7 mouse cellular contexts compared by ENCODE assay signal in genomic region chr1:55131424-55132014, GRCm38 (mm10). TPM values are rescaled to one million over a fixed set of nuclear protein-coding genes. Genes with fewer than 3 reads are reported as not detected.
A peak's percentile ranks its signal among the peaks of the same experiment; 100 is the strongest.
DNase-seq lines count a peak whose midpoint lies in the region; ATAC-seq lines count a peak whose summit lies in the region.

No protein-coding gene starts in this region.

- H3K27me3 ChIP-seq in forebrain, embryonic 10.5 days (ENCODE audit: poor library complexity, severe bottlenecking) = no peaks in the 10 kb centered on the region
- H3K27me3 ChIP-seq in limb, embryonic 12.5 days = 0 out of 2 replicates have a peak, but pooled peaks cover 3% of the 10 kb centered on the region
- H3K27me3 ChIP-seq in midbrain, embryonic 13.5 days = no peaks in the 10 kb centered on the region

- H3K9ac ChIP-seq in limb, embryonic 12.5 days (replicated peaks) = peak overlapping the region; percentile 99
- H3K9ac ChIP-seq in midbrain, embryonic 13.5 days (replicated peaks) = peak overlapping the region; percentile 99

- H3K4me1 ChIP-seq in forebrain, embryonic 10.5 days = peaks cover 28% of the 10 kb centered on the region
- H3K4me1 ChIP-seq in limb, embryonic 12.5 days (replicated peaks) = peaks cover 10% of the 10 kb centered on the region
- H3K4me1 ChIP-seq in midbrain, embryonic 13.5 days (replicated peaks) = peaks cover 37% of the 10 kb centered on the region

- peak overlapping the region; percentile 100 for H3K4me3 ChIP-seq in forebrain, embryonic 10.5 days
- peak overlapping the region; percentile 98 for H3K4me3 ChIP-seq in limb, embryonic 12.5 days (replicated peaks)
- H3K4me3 ChIP-seq in midbrain, embryonic 13.5 days (replicated peaks) = peak overlapping the region; percentile 98

- peak; percentile 86; the same call in 1 of the 2 replicates for ATAC-seq in limb, embryonic 12.5 days (ENCODE audit: insufficient number of reproducible peaks, insufficient read depth, low FRiP score, low TSS enrichment, low read depth)
- ATAC-seq in midbrain, embryonic 13.5 days = no peak

- H3K36me3 ChIP-seq in forebrain, embryonic 10.5 days (replicated peaks) = peaks cover 20% of the 10 kb centered on the region
- H3K36me3 ChIP-seq in limb, embryonic 12.5 days = peaks cover 11% of the 10 kb centered on the region
- H3K36me3 ChIP-seq in midbrain, embryonic 13.5 days = 0 out of 2 replicates have a peak, but pooled peaks cover 5% of the 10 kb centered on the region

- peak overlapping the region; percentile 72 for H3K4me2 ChIP-seq in limb, embryonic 12.5 days
- H3K4me2 ChIP-seq in midbrain, embryonic 13.5 days (replicated peaks) = peak overlapping the region; percentile 63

- peak; percentile 15 to 43 for DNase-seq in left cerebral cortex, adult 9 months (ENCODE audit: low spot score in 2 of 2)
- no peak for DNase-seq in left cerebral cortex, postnatal 4 days
- peak; percentile 67 for DNase-seq in T-cell, adult 2 months (ENCODE audit: low spot score)
- no peak for DNase-seq in forebrain, embryonic 10.5 days (ENCODE audit: extremely low spot score, low spot score)
- no peak for DNase-seq in ovary, postnatal 14 days (ENCODE audit: low spot score)

- intact Hi-C loops in left cerebral cortex, postnatal 4 days (cut with DNase I) = no loop called here

- H3K27ac ChIP-seq in forebrain, embryonic 10.5 days = peak overlapping the region; percentile 99
- peak overlapping the region; percentile 98 for H3K27ac ChIP-seq in limb, embryonic 12.5 days
- peak overlapping the region; percentile 98 for H3K27ac ChIP-seq in midbrain, embryonic 13.5 days

- no peaks in the 10 kb centered on the region for H3K9me3 ChIP-seq in forebrain, embryonic 10.5 days
- H3K9me3 ChIP-seq in limb, embryonic 12.5 days = no peaks in the 10 kb centered on the region
- H3K9me3 ChIP-seq in midbrain, embryonic 13.5 days = no peaks in the 10 kb centered on the region

- under 1% methylated on average over 47 of the region's 47 CpGs for WGBS in forebrain, embryonic 10.5 days
- WGBS in limb, embryonic 12.5 days = under 1% methylated on average over 47 of the region's 47 CpGs
- WGBS in midbrain, embryonic 13.5 days = under 1% methylated on average over 47 of the region's 47 CpGs

RNA-seq across cellular contexts. Expression of gene Mob4, which starts 0.5 kb away (rescaled TPM):
- total RNA-seq in left cerebral cortex, postnatal 4 days (2021) = 10 to 100 TPM; 77.6 to 79.9 TPM
- polyA plus RNA-seq in forebrain, embryonic 10.5 days (2016; fragmentation: Nextera tagmentation; extraction: Ambion mirVana) = 124 TPM in 2 replicates
- polyA plus RNA-seq in limb, embryonic 12.5 days (2016; fragmentation: Nextera tagmentation; extraction: Ambion mirVana) = 151 and 159 TPM in 2 replicates
- polyA plus RNA-seq in midbrain, embryonic 13.5 days (2015; fragmentation: Nextera tagmentation; extraction: Ambion mirVana) = 189 and 208 TPM in 2 replicates

RNA-seq across cellular contexts. Expression of gene Hspd1, which starts 43.5 kb away (rescaled TPM):
- total RNA-seq in left cerebral cortex, postnatal 4 days (2021) = 100 to 1,000 TPM; 187 to 191 TPM
- polyA plus RNA-seq in forebrain, embryonic 10.5 days (2016; fragmentation: Nextera tagmentation; extraction: Ambion mirVana) = 636 and 697 TPM in 2 replicates
- polyA plus RNA-seq in limb, embryonic 12.5 days (2016; fragmentation: Nextera tagmentation; extraction: Ambion mirVana) = 378 and 384 TPM in 2 replicates
- 295 and 300 TPM in 2 replicates for polyA plus RNA-seq in midbrain, embryonic 13.5 days (2015; fragmentation: Nextera tagmentation; extraction: Ambion mirVana)

RNA-seq across cellular contexts. Expression of gene Hspe1, which starts 43.6 kb away (rescaled TPM):
- 100 to 1,000 TPM; 109 to 118 TPM for total RNA-seq in left cerebral cortex, postnatal 4 days (2021)
- polyA plus RNA-seq in forebrain, embryonic 10.5 days (2016; fragmentation: Nextera tagmentation; extraction: Ambion mirVana) = 671 and 693 TPM in 2 replicates
- 485 and 512 TPM in 2 replicates for polyA plus RNA-seq in limb, embryonic 12.5 days (2016; fragmentation: Nextera tagmentation; extraction: Ambion mirVana)
- 294 and 301 TPM in 2 replicates for polyA plus RNA-seq in midbrain, embryonic 13.5 days (2015; fragmentation: Nextera tagmentation; extraction: Ambion mirVana)

Comparison
In these comparisons a context has a peak if more than half of its experiments do, and no peak if none do; other contexts are left out.
1. DNase-seq: peak in left cerebral cortex, adult 9 months (2 of 2) and T-cell, adult 2 months (single experiment); none in left cerebral cortex, postnatal 4 days (single experiment), forebrain, embryonic 10.5 days (single experiment) and ovary, postnatal 14 days (single experiment).
2. Peak in every context shown above with its lines, with median percentiles within 50 percentile points of each other: H3K27ac ChIP-seq and H3K4me3 ChIP-seq.